Mouse (Mus musculus) limb, embryonic 15.5 days (tissue): ENCODE results near the gene Nme7. TPM values are rescaled to one million over a fixed set of nuclear protein-coding genes. Genes with fewer than 3 reads are reported as not detected.

Experiments used
- ATAC-seq: fragments of 200-750 bp; cut with Nextera tagmentation; 2 replicates; pipeline ENCODE4 v1.8.0; 2017; ENCODE audit warnings: low read depth, moderate TSS enrichment; ENCODE audit not compliant: insufficient number of reproducible peaks, low FRiP score, low TSS enrichment
- H3K27ac ChIP-seq: fragments of 300-500 bp; sonication (generic); 2 replicates; pipeline ENCODE4 v1.5.1; 2015; ENCODE audit warnings: moderate library complexity, mild to moderate bottlenecking, inconsistent platforms
- H3K27me3 ChIP-seq: fragments of 300-500 bp; sonication (generic); 2 replicates; pipeline ENCODE4 v1.6.1; 2015; ENCODE audit warnings: inconsistent platforms
- H3K36me3 ChIP-seq: fragments of 300-500 bp; sonication (generic); 2 replicates; pipeline ENCODE4 v1.6.1; 2015; ENCODE audit warnings: inconsistent platforms
- H3K4me1 ChIP-seq: fragments of 300-500 bp; sonication (generic); 2 replicates; pipeline ENCODE4 v1.6.1; 2015; ENCODE audit warnings: inconsistent platforms
- H3K4me2 ChIP-seq: fragments of 300-500 bp; sonication (generic); 2 replicates; pipeline ENCODE4 v1.6.1; 2015; ENCODE audit warnings: mild to moderate bottlenecking, inconsistent platforms
- H3K4me3 ChIP-seq: fragments of 300-500 bp; sonication (generic); 2 replicates; pipeline ENCODE4 v1.5.1; 2015; ENCODE audit warnings: mild to moderate bottlenecking, inconsistent platforms
- H3K9ac ChIP-seq: fragments of 300-500 bp; sonication (generic); 2 replicates; pipeline ENCODE4 v1.6.1; 2015; ENCODE audit warnings: inconsistent platforms
- H3K9me3 ChIP-seq: fragments of 300-500 bp; sonication (generic); 2 replicates; pipeline ENCODE4 v1.6.1; 2016; ENCODE audit warnings: inconsistent platforms
- WGBS: fragments of 180-500 bp; shearing (Covaris S2); methylation state at CpG from one replicate; pipeline ENCODE4 v1.1.7; 2015; 5-methylcytosine and 5-hydroxymethylcytosine counted together
- polyA plus RNA-seq: library from polyadenylated mRNA; unstranded; fragments of >200 nt; fragmentation: Nextera tagmentation; extraction: Ambion mirVana; gene quantifications from 2 replicates; pipeline ENCODE4 v1.2.1, GENCODE M21; 2015

Nme7 gene
- polyA plus RNA-seq, 1 experiment from 2014 or later: 31.4 TPM

- H3K9me3 ChIP-seq: no peaks in the 10 kb centered on the region
- no peak overlapping the region for H3K27ac ChIP-seq
- H3K27me3 ChIP-seq: peaks cover 51% of the 10 kb centered on the region
- H3K4me2 ChIP-seq: no peak overlapping the region
- no peak overlapping the region for H3K4me3 ChIP-seq
- H3K9ac ChIP-seq: no peak overlapping the region
- no peaks in the 10 kb centered on the region for H3K36me3 ChIP-seq
- peaks cover 29% of the 10 kb centered on the region for H3K4me1 ChIP-seq
- WGBS: 57% methylated on average over 7 of the region's 7 CpGs
- no peak for ATAC-seq
Measured at GRCm38 (mm10) chr1:164455614-164456013, 151.7 kb downstream of the Nme7 start.

DNA sequence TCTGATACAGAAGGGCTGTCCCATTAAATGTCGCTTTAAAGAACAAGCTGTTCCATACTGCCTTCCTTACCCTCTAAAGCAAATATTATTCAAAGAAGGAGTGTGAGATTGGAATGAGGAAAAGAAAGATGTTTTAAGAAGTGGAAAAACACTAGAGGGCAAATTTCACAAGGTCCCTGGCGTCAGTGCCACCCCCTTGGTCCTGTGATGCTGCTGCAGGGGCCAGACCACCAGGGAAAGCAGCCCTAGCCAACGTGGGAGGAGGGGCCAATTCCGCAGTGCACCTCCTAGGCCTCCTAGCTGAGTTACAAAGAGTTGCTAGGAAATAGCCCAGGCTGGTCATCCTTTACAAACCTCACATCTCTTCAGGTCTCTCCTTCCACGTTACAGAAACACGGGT, 152.1 kb downstream of the Nme7 start:
- H3K9ac ChIP-seq: no peak overlapping the region
- H3K27me3 ChIP-seq: peaks cover 53% of the 10 kb centered on the region
- no peak for ATAC-seq
- H3K9me3 ChIP-seq: no peaks in the 10 kb centered on the region
- H3K4me2 ChIP-seq: no peak overlapping the region
- no peak overlapping the region for H3K4me3 ChIP-seq
- no peaks in the 10 kb centered on the region for H3K36me3 ChIP-seq
- H3K27ac ChIP-seq: no peak overlapping the region
- 28% methylated on average over 6 of the region's 6 CpGs for WGBS
- H3K4me1 ChIP-seq: peaks cover 29% of the 10 kb centered on the region

DNA sequence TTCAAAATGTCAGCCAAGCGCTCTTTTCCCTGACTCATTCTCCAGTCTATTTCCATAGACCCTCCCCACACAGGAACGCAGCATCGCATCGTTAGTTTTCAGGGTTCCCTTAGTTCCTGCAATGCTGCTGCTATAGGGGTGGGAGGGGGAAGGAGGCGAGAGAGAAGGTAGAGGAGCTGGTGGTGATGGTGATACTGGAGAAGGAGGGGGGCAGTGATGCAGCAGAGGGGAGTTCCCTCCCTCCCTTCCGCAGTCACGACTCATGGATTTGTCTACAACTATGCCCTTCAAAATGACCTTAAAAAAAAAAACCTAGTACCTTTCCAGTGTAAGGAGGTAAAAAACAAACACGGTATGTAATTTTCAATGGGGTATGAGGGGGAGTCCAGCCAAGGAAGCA, 152.8 kb downstream of the Nme7 start:
- Histone ChIP-seq H3K4me3 (peak overlapping the region; percentile 67), H3K36me3 (no peaks in the 10 kb centered on the region), H3K9ac (no peak overlapping the region), H3K27me3 (peaks cover 56% of the 10 kb centered on the region), H3K27ac (no peak overlapping the region), H3K9me3 (no peaks in the 10 kb centered on the region), H3K4me2 (peak overlapping the region; percentile 90), H3K4me1 (peaks cover 30% of the 10 kb centered on the region)
- no peak for ATAC-seq
- 10% methylated on average over 8 of the region's 8 CpGs for WGBS

DNA sequence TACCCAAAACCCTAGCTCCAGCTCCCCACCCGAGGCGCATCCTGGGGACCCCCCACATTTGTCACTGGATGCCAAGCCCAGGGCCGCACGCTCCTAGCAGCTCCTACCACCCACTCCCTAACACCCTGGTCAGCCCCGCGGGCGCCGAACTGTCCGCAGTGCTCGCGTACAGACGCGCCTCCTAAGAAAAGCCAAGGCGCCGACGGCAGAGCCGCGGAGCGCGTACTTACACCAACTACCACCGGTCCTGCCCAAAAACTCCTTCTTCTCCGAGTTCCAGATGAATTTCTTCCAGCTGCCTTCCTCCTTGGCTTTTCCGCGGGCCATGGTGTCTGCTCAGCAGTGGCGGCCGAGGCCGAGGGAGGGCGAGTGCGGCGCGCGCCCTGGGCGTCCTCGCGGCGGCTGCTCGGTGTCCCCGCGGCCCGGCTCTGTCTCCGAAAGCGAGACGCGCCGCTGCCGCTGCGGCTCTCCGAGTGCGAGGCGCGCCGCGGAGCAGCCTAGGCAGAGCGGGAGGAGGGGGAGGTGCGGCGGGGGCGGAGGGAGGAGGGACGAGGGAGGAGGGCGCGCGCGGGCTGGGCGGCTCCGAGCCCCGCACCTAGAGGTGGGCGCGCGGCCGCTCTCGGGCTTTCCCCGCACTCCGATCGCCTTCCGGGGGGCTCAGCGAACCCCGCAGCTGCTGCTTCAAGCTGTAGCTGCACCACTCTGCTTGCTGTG, 153.8 kb downstream of the Nme7 start:
- ATAC-seq: peak; percentile 79
- Histone ChIP-seq H3K4me3 (peak overlapping the region; percentile 67), H3K27ac (peak overlapping the region; percentile 61; the same call in 1 of the 2 replicates), H3K27me3 (peaks cover 56% of the 10 kb centered on the region), H3K36me3 (no peaks in the 10 kb centered on the region), H3K9me3 (no peaks in the 10 kb centered on the region), H3K9ac (peak overlapping the region; percentile 65), H3K4me1 (peaks cover 32% of the 10 kb centered on the region), H3K4me2 (peak overlapping the region; percentile 90)
- WGBS: under 1% methylated on average over 56 of the region's 76 CpGs

- peak within 1 kb of the TSS; percentile 65 for H3K9ac ChIP-seq
- peak within 1 kb of the TSS; percentile 61; the same call in 1 of the 2 replicates for H3K27ac ChIP-seq
- 0% methylated on average over 35 of the region's 35 CpGs for WGBS
- H3K36me3 ChIP-seq: no peaks in the 10 kb centered on the region
- H3K27me3 ChIP-seq: peaks cover 56% of the 10 kb centered on the region
- peak within 1 kb of the TSS; percentile 90 for H3K4me2 ChIP-seq
- ATAC-seq: peak; percentile 89
- H3K4me1 ChIP-seq: peaks cover 32% of the 10 kb centered on the region
- no peaks in the 10 kb centered on the region for H3K9me3 ChIP-seq
- H3K4me3 ChIP-seq: peak within 1 kb of the TSS; percentile 67
Measured at GRCm38 (mm10) chr1:164458245-164458613, 154.3 kb downstream of the Nme7 start, which contains the start of gene Atp1b1. TSS of gene Atp1b1 (minus strand) at chr1:164458355.

DNA sequence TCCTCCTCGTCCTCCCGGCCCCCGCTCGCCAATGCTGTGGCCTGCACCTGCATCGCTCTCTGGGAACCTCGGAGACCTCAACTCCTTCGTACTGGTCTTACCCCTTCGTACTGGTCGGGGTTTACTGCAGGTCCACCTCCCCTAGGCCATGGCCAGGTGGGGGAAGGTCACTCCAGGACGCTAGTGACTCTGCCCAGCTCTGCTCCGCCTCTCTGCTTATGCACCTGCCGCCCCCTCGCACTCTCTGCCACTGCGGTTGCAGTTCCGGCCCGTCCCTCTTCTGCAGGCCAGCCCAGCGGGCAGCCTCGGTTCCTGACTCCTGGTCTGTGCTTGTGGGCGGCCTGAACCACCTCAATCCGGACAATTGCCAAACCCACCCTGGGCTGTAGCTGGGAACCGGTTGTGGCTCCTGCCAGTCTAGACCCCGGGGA, 154.7 kb downstream of the Nme7 start:
- peaks cover 56% of the 10 kb centered on the region for H3K27me3 ChIP-seq
- 4% methylated on average over 22 of the region's 22 CpGs for WGBS
- H3K27ac ChIP-seq: no peak overlapping the region
- peak; percentile 38; the same call in 1 of the 2 replicates for ATAC-seq
- H3K9ac ChIP-seq: no peak overlapping the region
- peak overlapping the region; percentile 67 for H3K4me3 ChIP-seq
- peaks cover 32% of the 10 kb centered on the region for H3K4me1 ChIP-seq
- H3K36me3 ChIP-seq: no peaks in the 10 kb centered on the region
- H3K4me2 ChIP-seq: peak overlapping the region; percentile 90
- H3K9me3 ChIP-seq: no peaks in the 10 kb centered on the region

GRCm38 (mm10) chr1:164459127-164459905, 155.4 kb downstream of the Nme7 start:
- Histone ChIP-seq H3K27me3 (peaks cover 56% of the 10 kb centered on the region), H3K36me3 (no peaks in the 10 kb centered on the region), H3K4me1 (peaks cover 32% of the 10 kb centered on the region), H3K9ac (no peak overlapping the region), H3K4me3 (no peak overlapping the region), H3K9me3 (no peaks in the 10 kb centered on the region), H3K27ac (no peak overlapping the region), H3K4me2 (no peak overlapping the region)
- WGBS: 51% methylated on average over 12 of the region's 12 CpGs
- ATAC-seq: no peak

DNA sequence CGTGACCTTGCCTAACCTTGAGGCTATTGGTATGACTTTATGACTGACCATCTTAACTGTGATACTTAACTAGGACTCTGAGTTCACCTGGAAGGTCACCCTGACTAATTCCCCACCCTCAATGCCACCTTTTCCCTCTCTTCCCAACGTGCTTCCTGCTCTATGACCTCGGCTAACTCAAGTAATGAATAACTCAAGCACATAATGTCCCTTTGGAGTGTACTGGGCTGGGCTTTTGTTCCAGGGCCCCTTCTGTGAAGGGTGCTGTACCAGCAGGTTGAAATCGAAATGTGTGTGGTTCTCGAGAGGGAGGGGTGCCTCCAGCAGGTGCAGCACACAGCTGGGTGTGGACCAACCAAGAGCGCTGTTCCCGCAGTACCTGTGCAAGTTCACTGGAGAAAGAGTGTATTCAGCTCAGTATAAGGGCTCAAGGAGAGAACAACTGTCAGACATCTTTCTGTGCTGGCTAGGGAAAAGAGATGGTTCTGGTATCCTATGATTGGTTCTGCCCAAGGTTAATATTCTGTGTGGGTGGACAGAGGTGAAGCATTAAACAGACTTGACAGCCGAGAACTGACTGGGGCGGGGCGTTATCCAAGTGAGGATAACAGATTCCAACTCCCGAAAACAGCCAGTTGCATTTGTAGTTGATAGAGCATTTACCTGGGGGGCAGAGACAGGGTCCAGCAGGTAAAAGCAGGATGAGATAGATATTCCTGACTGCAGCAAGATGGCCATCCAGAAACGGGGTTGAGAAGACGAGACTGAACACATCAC, 157.2 kb downstream of the Nme7 start:
- 71% methylated on average over 13 of the region's 13 CpGs for WGBS
- Histone ChIP-seq H3K27me3 (peaks cover 44% of the 10 kb centered on the region), H3K9ac (no peak overlapping the region), H3K27ac (no peak overlapping the region), H3K36me3 (no peaks in the 10 kb centered on the region), H3K9me3 (no peaks in the 10 kb centered on the region), H3K4me3 (no peak overlapping the region), H3K4me1 (peaks cover 27% of the 10 kb centered on the region), H3K4me2 (no peak overlapping the region)
- no peak for ATAC-seq

DNA sequence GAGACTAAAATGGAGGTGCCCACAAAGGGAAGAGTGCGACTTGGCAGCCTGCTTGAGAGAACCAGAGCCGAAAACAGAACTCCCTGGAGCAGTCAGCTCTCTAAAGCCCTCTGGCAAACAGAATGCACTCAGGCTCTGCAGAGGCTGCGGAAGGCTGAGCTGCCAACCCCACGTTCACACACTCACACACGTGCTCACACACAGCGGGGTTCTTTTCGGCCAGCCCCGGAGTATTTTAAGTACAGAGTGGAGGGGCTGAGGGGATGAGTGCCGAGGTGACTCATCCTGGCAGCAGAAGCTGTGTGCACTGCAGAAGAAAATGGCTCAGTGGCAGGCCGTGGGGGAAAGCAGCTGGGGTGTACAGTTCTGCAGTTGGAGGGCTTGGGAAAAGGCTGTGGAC, 157.8 kb downstream of the Nme7 start:
- H3K27ac ChIP-seq: no peak overlapping the region
- 33% methylated on average over 10 of the region's 10 CpGs for WGBS

DNA sequence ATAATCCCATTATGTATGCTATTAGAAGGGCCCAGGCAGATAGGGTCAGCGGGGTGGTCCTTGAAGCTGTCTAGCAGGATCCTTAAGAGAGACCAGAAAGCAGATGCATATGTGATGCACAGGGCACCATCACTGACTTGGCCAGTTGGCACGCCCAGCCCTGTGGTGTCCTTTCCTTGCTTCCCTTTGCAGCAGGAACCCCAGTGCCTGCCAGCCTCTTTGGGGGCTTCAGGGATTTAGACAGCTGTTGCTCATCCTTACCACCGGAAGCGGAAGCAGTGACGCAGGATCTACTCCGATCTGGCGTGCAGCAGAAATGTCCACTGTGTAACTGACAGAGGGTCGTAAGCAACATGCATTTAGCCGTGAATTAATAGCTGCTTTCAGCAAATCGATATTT, 163.5 kb downstream of the Nme7 start:
- H3K36me3 ChIP-seq: no peaks in the 10 kb centered on the region
- ATAC-seq: no peak
- WGBS: 90% methylated on average over 10 of the region's 10 CpGs
- H3K4me2 ChIP-seq: no peak overlapping the region
- no peak overlapping the region for H3K4me3 ChIP-seq
- no peak overlapping the region for H3K9ac ChIP-seq
- no peaks in the 10 kb centered on the region for H3K9me3 ChIP-seq
- H3K4me1 ChIP-seq: no peaks in the 10 kb centered on the region
- H3K27me3 ChIP-seq: no peaks in the 10 kb centered on the region
- H3K27ac ChIP-seq: no peak overlapping the region

More for the DNA sequence above, 157.8 kb downstream of the Nme7 start:
- H3K27me3 ChIP-seq: peaks cover 38% of the 10 kb centered on the region
- H3K9ac ChIP-seq: no peak overlapping the region
- no peak overlapping the region for H3K4me3 ChIP-seq
- H3K36me3 ChIP-seq: no peaks in the 10 kb centered on the region
- H3K4me1 ChIP-seq: peaks cover 22% of the 10 kb centered on the region
- H3K9me3 ChIP-seq: no peaks in the 10 kb centered on the region
- H3K4me2 ChIP-seq: no peak overlapping the region
- no peak for ATAC-seq

- Histone ChIP-seq H3K4me2 (no peak overlapping the region), H3K27me3 (no peaks in the 10 kb centered on the region), H3K9me3 (no peaks in the 10 kb centered on the region), H3K4me3 (no peak overlapping the region), H3K27ac (no peak overlapping the region), H3K9ac (no peak overlapping the region), H3K36me3 (no peaks in the 10 kb centered on the region), H3K4me1 (no peaks in the 10 kb centered on the region)
- 77% methylated on average over 8 of the region's 8 CpGs for WGBS
- no peak for ATAC-seq
Measured at GRCm38 (mm10) chr1:164468329-164468728, 164.4 kb downstream of the Nme7 start.
